23 mouse cellular contexts compared by ENCODE assay signal in the genomic region with DNA sequence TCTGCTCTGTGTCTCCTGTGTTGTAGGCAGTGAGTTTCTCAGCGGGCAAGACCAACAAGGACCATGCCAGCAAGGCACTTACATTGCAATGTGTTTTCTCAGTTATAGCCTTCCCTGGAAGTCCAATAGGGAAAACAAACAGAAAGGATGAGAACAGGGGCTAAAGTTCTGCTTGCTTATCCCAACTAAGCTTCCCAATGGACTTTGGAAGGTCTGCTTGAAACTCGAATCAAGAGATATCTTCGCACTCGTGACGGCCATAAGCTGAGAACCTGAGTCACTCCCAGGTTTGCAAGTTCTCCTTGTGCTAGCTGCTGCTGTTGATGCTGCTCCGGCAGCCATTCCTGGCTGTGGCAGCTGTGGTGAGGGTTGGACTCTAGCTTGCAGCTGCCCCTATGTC. TPM values are rescaled to one million over a fixed set of nuclear protein-coding genes. Genes with fewer than 3 reads are reported as not detected.
DNase-seq lines count a peak whose midpoint lies in the region; ATAC-seq and TF ChIP-seq lines count a peak whose summit lies in the region.
"Had no signal": no experiment of that assay in that cellular context is flagged by ENCODE, and none has a peak within 500 bp of the region (broad histone marks: within the 10 kb centered on the region; RNA-seq: fewer than 3 reads in every experiment).

No protein-coding gene starts in this region.

- TF ChIP-seq EP300 in lung, postnatal 0 days (IDR thresholded peaks at IDR 0.05) = no peak

- no peaks in the 10 kb centered on the region for H3K79me2 ChIP-seq in macrophage (ENCODE audit: inconsistent target)

- 89% methylated on average over 6 of the region's 6 CpGs for WGBS in lung, postnatal 0 days
- WGBS in lung, adult 2 months = 90% methylated on average over 6 of the region's 6 CpGs
- 94% methylated on average over 3 of the region's 6 CpGs for WGBS in macrophage (ENCODE audit: missing documents)

- no peaks in the 10 kb centered on the region for H3K9me3 ChIP-seq in lung, postnatal 0 days (ENCODE audit: low read length)
- H3K9me3 ChIP-seq: hindbrain, embryonic 10.5 days; limb, embryonic 13.5 days; megakaryocyte, embryonic 14.5 days had no signal

- DNase-seq in heart, adult 11 months = peak; percentile 84
- DNase-seq in heart, postnatal 4 days = no peak
- no peak for DNase-seq in lung, postnatal 0 days (ENCODE audit: low spot score)
- no peak for DNase-seq in lung, adult 2 months
- DNase-seq in kidney, adult 18-20 months = no peak
- DNase-seq in thymus, postnatal 14 days = no peak
- DNase-seq in right cerebral cortex, postnatal 4 days = no peak
- DNase-seq: adrenal gland, adult 8-10 months; cerebellum, postnatal 10 days; embryo, embryonic 11 days; forebrain, postnatal 0 days; kidney, adult 9 months; lung, postnatal 14 days; midbrain, embryonic 14.5 days; right cerebral cortex, postnatal 14 days; thymus, postnatal 25 days had no signal

- TF ChIP-seq POLR2A in lung, adult 2 months (IDR thresholded peaks at IDR 0.05; ENCODE audit: borderline replicate concordance, extremely low read depth, low read depth, low read length) = no peak

- H3K36me3 ChIP-seq in lung, postnatal 0 days (ENCODE audit: insufficient read depth, low read length) = no peaks in the 10 kb centered on the region
- H3K36me3 ChIP-seq in macrophage (ENCODE audit: inconsistent target) = no peaks in the 10 kb centered on the region
- H3K36me3 ChIP-seq: hindbrain, embryonic 10.5 days; limb, embryonic 13.5 days had no signal

- H3K9ac ChIP-seq in lung, postnatal 0 days (replicated peaks; ENCODE audit: low read depth) = no peak overlapping the region
- H3K9ac ChIP-seq: forebrain, postnatal 0 days; limb, embryonic 13.5 days had no signal

- peak overlapping the region; percentile 38; the same call in 1 of the 2 replicates for H3K27ac ChIP-seq in lung, postnatal 0 days (ENCODE audit: low read length)
- 0 out of 2 replicates have a peak overlapping the region, but pooled peaks have one; percentile 19 for H3K27ac ChIP-seq in macrophage
- H3K27ac ChIP-seq: hindbrain, embryonic 10.5 days; hindbrain, postnatal 0 days; limb, embryonic 13.5 days had no signal

- H3K4me1 ChIP-seq in lung, postnatal 0 days (ENCODE audit: insufficient read depth, low read depth, low read length) = peaks cover 2% of the 10 kb centered on the region; the same call in 1 of the 2 replicates
- peaks cover 28% of the 10 kb centered on the region for H3K4me1 ChIP-seq in lung, adult 2 months (ENCODE audit: control insufficient read depth, insufficient read depth, low read length)

- no peak for ATAC-seq in lung, postnatal 0 days
- ATAC-seq: CD4-positive, CD25-positive, alpha-beta regulatory T cell, adult 4 months; forebrain, postnatal 0 days; hindbrain, postnatal 0 days; Patski had no signal

- H3K4me3 ChIP-seq in lung, postnatal 0 days (ENCODE audit: low read depth, low read length) = no peak overlapping the region
- no peak overlapping the region for H3K4me3 ChIP-seq in lung, adult 2 months (replicated peaks; ENCODE audit: extremely low read depth, low read depth, low read length)
- no peak overlapping the region for H3K4me3 ChIP-seq in macrophage (ENCODE audit: inconsistent target)
- H3K4me3 ChIP-seq: hindbrain, embryonic 10.5 days; limb, embryonic 13.5 days; megakaryocyte, embryonic 14.5 days had no signal

- H3K4me2 ChIP-seq in lung, postnatal 0 days (replicated peaks; ENCODE audit: low read depth, low read length) = no peak overlapping the region
- H3K4me2 ChIP-seq: limb, embryonic 13.5 days had no signal

- no peak for TF ChIP-seq CTCF in lung, postnatal 0 days (IDR thresholded peaks at IDR 0.05)
- TF ChIP-seq CTCF in lung, adult 2 months (IDR thresholded peaks at IDR 0.05; ENCODE audit: insufficient read depth, low read length) = no peak

- H3K27me3 ChIP-seq in lung, postnatal 0 days (replicated peaks; ENCODE audit: insufficient read depth, low read length) = no peaks in the 10 kb centered on the region
- H3K27me3 ChIP-seq: limb, embryonic 13.5 days; megakaryocyte, embryonic 14.5 days; Patski had no signal

RNA-seq across cellular contexts. Expression of gene Selenop, which starts 39.4 kb away (rescaled TPM):
- total RNA-seq in heart, postnatal 4 days (2021) = 100 to 1,000 TPM; 162 to 179 TPM
- polyA plus RNA-seq in lung, postnatal 0 days (2015; fragmentation: Nextera tagmentation; extraction: Ambion mirVana) = 404 and 424 TPM in 2 replicates
- polyA plus RNA-seq in lung, adult 2 months (2012; rRNA removed) = 308 and 329 TPM in 2 replicates
- 1,000 to 10,000 TPM in 1 of 26 experiments, 100 to 1,000 TPM in 10, 10 to 100 TPM in 15; 23.8 to 1,148 (median 94.1) TPM for total RNA-seq in macrophage (2018; cell fraction: chromatin; rRNA removed)
- over 10,000 TPM in 10 of 26 experiments, 1,000 to 10,000 TPM in 16; 1,265 to 11,944 (median 5,711) TPM for total RNA-seq in macrophage (2018; cell fraction: cytosol; rRNA removed)
- 1,000 to 10,000 TPM in 14 of 26 experiments, 100 to 1,000 TPM in 12; 298 to 6,070 (median 1,195) TPM for total RNA-seq in macrophage (2018; cell fraction: nucleus; rRNA removed)
- 3,955 to 15,839 TPM (median 14,226 TPM) in 3 replicates for polyA plus RNA-seq in macrophage (2018)
